8 mouse cellular contexts compared by ENCODE assay signal in genomic region chr5:143654670-143655510, GRCm38 (mm10). TPM values are rescaled to one million over a fixed set of nuclear protein-coding genes. Genes with fewer than 3 reads are reported as not detected.
DNase-seq lines count a peak whose midpoint lies in the region; ATAC-seq and TF ChIP-seq lines count a peak whose summit lies in the region.

No protein-coding gene starts in this region.

- no peak for TF ChIP-seq CTCF in forebrain, postnatal 0 days (IDR thresholded peaks at IDR 0.05; ENCODE audit: low read depth)

- WGBS in forebrain, embryonic 10.5 days = 28% methylated on average over 7 of the region's 7 CpGs
- WGBS in forebrain, embryonic 15.5 days = 22% methylated on average over 7 of the region's 7 CpGs
- WGBS in hindbrain, embryonic 15.5 days = 13% methylated on average over 7 of the region's 7 CpGs
- 16% methylated on average over 7 of the region's 7 CpGs for WGBS in liver, embryonic 16.5 days (ENCODE audit: insufficient replicate concordance)
- 20% methylated on average over 7 of the region's 7 CpGs for WGBS in forebrain, postnatal 0 days

- H3K4me3 ChIP-seq in forebrain, embryonic 10.5 days = no peak overlapping the region
- no peak overlapping the region for H3K4me3 ChIP-seq in forebrain, embryonic 15.5 days
- H3K4me3 ChIP-seq in hindbrain, embryonic 15.5 days = no peak overlapping the region
- H3K4me3 ChIP-seq in liver, embryonic 16.5 days (ENCODE audit: low read depth, low read length) = peak overlapping the region; percentile 31
- no peak overlapping the region for H3K4me3 ChIP-seq in forebrain, postnatal 0 days (ENCODE audit: low read depth, low read length)

- peaks cover 46% of the 10 kb centered on the region for H3K4me1 ChIP-seq in forebrain, embryonic 10.5 days
- no peaks in the 10 kb centered on the region for H3K4me1 ChIP-seq in forebrain, embryonic 15.5 days
- H3K4me1 ChIP-seq in hindbrain, embryonic 15.5 days (replicated peaks) = peaks cover 7% of the 10 kb centered on the region; the same call in 1 of the 2 replicates
- peaks cover 73% of the 10 kb centered on the region for H3K4me1 ChIP-seq in liver, embryonic 16.5 days (ENCODE audit: control insufficient read depth, low read depth, low read length)
- H3K4me1 ChIP-seq in forebrain, postnatal 0 days (ENCODE audit: insufficient read depth) = no peaks in the 10 kb centered on the region

- no peak for ATAC-seq in forebrain, embryonic 15.5 days (replicated peaks)
- ATAC-seq in hindbrain, embryonic 15.5 days (ENCODE audit: low FRiP score, low read depth) = no peak
- peak; percentile 81 for ATAC-seq in liver, embryonic 16.5 days (ENCODE audit: low read depth)
- no peak for ATAC-seq in forebrain, postnatal 0 days

- peaks cover 5% of the 10 kb centered on the region; the same call in 1 of the 2 replicates for H3K36me3 ChIP-seq in forebrain, embryonic 10.5 days (replicated peaks)
- H3K36me3 ChIP-seq in forebrain, embryonic 15.5 days = no peaks in the 10 kb centered on the region
- no peaks in the 10 kb centered on the region for H3K36me3 ChIP-seq in hindbrain, embryonic 15.5 days
- H3K36me3 ChIP-seq in liver, embryonic 16.5 days (ENCODE audit: control insufficient read depth, insufficient read depth) = peaks cover 6% of the 10 kb centered on the region
- no peaks in the 10 kb centered on the region for H3K36me3 ChIP-seq in forebrain, postnatal 0 days (ENCODE audit: insufficient read depth)

- no peaks in the 10 kb centered on the region for H3K9me3 ChIP-seq in forebrain, embryonic 10.5 days
- H3K9me3 ChIP-seq in forebrain, embryonic 15.5 days = no peaks in the 10 kb centered on the region
- H3K9me3 ChIP-seq in hindbrain, embryonic 15.5 days = no peaks in the 10 kb centered on the region
- H3K9me3 ChIP-seq in liver, embryonic 16.5 days (replicated peaks; ENCODE audit: control insufficient read depth, low read length) = no peaks in the 10 kb centered on the region
- H3K9me3 ChIP-seq in forebrain, postnatal 0 days (ENCODE audit: low read length) = no peaks in the 10 kb centered on the region

- H3K27me3 ChIP-seq in forebrain, embryonic 10.5 days (ENCODE audit: poor library complexity, severe bottlenecking) = no peaks in the 10 kb centered on the region
- H3K27me3 ChIP-seq in forebrain, embryonic 15.5 days = no peaks in the 10 kb centered on the region
- H3K27me3 ChIP-seq in hindbrain, embryonic 15.5 days = no peaks in the 10 kb centered on the region
- H3K27me3 ChIP-seq in liver, embryonic 16.5 days (ENCODE audit: control insufficient read depth, insufficient read depth, low read depth, low read length) = no peaks in the 10 kb centered on the region
- H3K27me3 ChIP-seq in forebrain, postnatal 0 days (ENCODE audit: insufficient read depth, low read length) = no peaks in the 10 kb centered on the region

- no peak for DNase-seq in forebrain, embryonic 10.5 days (ENCODE audit: extremely low spot score, low spot score)
- peak; percentile 57 for DNase-seq in embryo, embryonic 9.5 days (ENCODE audit: extremely low spot score)
- peak; percentile 46 for DNase-seq in thymus, postnatal 4 days
- DNase-seq in forebrain, postnatal 0 days = no peak
- no peak for DNase-seq in cerebellum, adult 11-12 months

- H3K27ac ChIP-seq in forebrain, embryonic 10.5 days = peak overlapping the region; percentile 77
- H3K27ac ChIP-seq in forebrain, embryonic 15.5 days (replicated peaks) = no peak overlapping the region
- peak overlapping the region; percentile 31; the same call in 1 of the 2 replicates for H3K27ac ChIP-seq in hindbrain, embryonic 15.5 days (replicated peaks)
- peak overlapping the region; percentile 92 for H3K27ac ChIP-seq in liver, embryonic 16.5 days (ENCODE audit: low read length)
- H3K27ac ChIP-seq in forebrain, postnatal 0 days (ENCODE audit: low read depth, low read length) = no peak overlapping the region

- no peak overlapping the region for H3K9ac ChIP-seq in forebrain, embryonic 15.5 days (replicated peaks)
- no peak overlapping the region for H3K9ac ChIP-seq in hindbrain, embryonic 15.5 days
- H3K9ac ChIP-seq in liver, embryonic 16.5 days (ENCODE audit: low read depth, low read length) = peak overlapping the region; percentile 46
- no peak overlapping the region for H3K9ac ChIP-seq in forebrain, postnatal 0 days

- H3K4me2 ChIP-seq in forebrain, embryonic 15.5 days (replicated peaks) = no peak overlapping the region
- H3K4me2 ChIP-seq in hindbrain, embryonic 15.5 days = no peak overlapping the region
- peak overlapping the region; percentile 57 for H3K4me2 ChIP-seq in liver, embryonic 16.5 days (ENCODE audit: low read depth, low read length)
- H3K4me2 ChIP-seq in forebrain, postnatal 0 days (ENCODE audit: low read depth) = no peak overlapping the region

RNA-seq across cellular contexts. Expression of gene Cyth3, which starts 32.6 kb away (rescaled TPM):
- 31.2 and 31.6 TPM in 2 replicates for polyA plus RNA-seq in forebrain, embryonic 10.5 days (2016; fragmentation: Nextera tagmentation; extraction: Ambion mirVana)
- 38.4 and 42.6 TPM in 2 replicates for polyA plus RNA-seq in forebrain, embryonic 15.5 days (2015; fragmentation: Nextera tagmentation; extraction: Ambion mirVana)
- 40.8 and 42.4 TPM in 2 replicates for polyA plus RNA-seq in hindbrain, embryonic 15.5 days (2015; fragmentation: Nextera tagmentation; extraction: Ambion mirVana)
- 34.7 and 35.9 TPM in 2 replicates for polyA plus RNA-seq in liver, embryonic 16.5 days (2015; fragmentation: Nextera tagmentation; extraction: Ambion mirVana)
- 63.4 and 72.4 TPM in 2 replicates for total RNA-seq in forebrain, postnatal 0 days (2014; rRNA removed)
- polyA plus RNA-seq in forebrain, postnatal 0 days (2015; fragmentation: Nextera tagmentation; extraction: Ambion mirVana) = 42.5 and 44.3 TPM in 2 replicates

Comparison
In these comparisons a context has a peak if more than half of its experiments do, and no peak if none do; other contexts are left out.
1. H3K27ac ChIP-seq: peak in forebrain, embryonic 10.5 days (single experiment), hindbrain, embryonic 15.5 days (single experiment) and liver, embryonic 16.5 days (single experiment); none in forebrain, embryonic 15.5 days (single experiment) and forebrain, postnatal 0 days (single experiment).
2. DNase-seq: peak in embryo, embryonic 9.5 days (single experiment) and thymus, postnatal 4 days (single experiment); none in forebrain, embryonic 10.5 days (single experiment), forebrain, postnatal 0 days (single experiment) and cerebellum, adult 11-12 months (single experiment).